Mouse (Mus musculus) kidney, adult 2 months (tissue): ENCODE results near the gene Sln.
A peak's percentile ranks its signal among the peaks of the same experiment; 100 is the strongest.

Experiments used
- CTCF ChIP-seq: fragments of 200-500 bp; conservative IDR thresholded peaks from 2 replicates; pipeline ENCODE4 v1.5.1; 2011; ENCODE audit warnings: low read depth, mild to moderate bottlenecking, control low read depth, low read length, moderate library complexity, mixed read lengths; ENCODE audit not compliant: insufficient read depth, insufficient read length
- POLR2A ChIP-seq: fragments of 200-500 bp; IDR thresholded peaks from one replicate; pipeline ENCODE4 v1.6.1; 2011; ENCODE audit warnings: low read depth, low read length, control low read depth

GRCm38 (mm10) chr9:53890075-53890474 lies 40.1 kb downstream of the Sln start:
- peak; percentile 62 for TF ChIP-seq CTCF
- TF ChIP-seq POLR2A: no peak
